Mouse (Mus musculus) forebrain, embryonic 12.5 days (tissue): ENCODE measurements around the gene Lhx4. TPM values are rescaled to one million over a fixed set of nuclear protein-coding genes. Genes with fewer than 3 reads are reported as not detected.

ENCODE experiments used
- ATAC-seq: fragments of 200-750 bp; cut with Nextera tagmentation; 2 replicates; pipeline ENCODE4 v1.8.0; 2017; ENCODE audit warnings: moderate TSS enrichment; ENCODE audit not compliant: low FRiP score
- H3K27ac ChIP-seq: fragments of 300-500 bp; sonication (generic); 2 replicates; pipeline ENCODE4 v1.5.1; 2016; ENCODE audit warnings: mild to moderate bottlenecking
- H3K27me3 ChIP-seq: fragments of 300-500 bp; sonication (generic); 2 replicates; pipeline ENCODE4 v1.6.1; 2016; ENCODE audit warnings: mild to moderate bottlenecking
- H3K36me3 ChIP-seq: fragments of 300-500 bp; sonication (generic); replicated peaks from 2 replicates; pipeline ENCODE4 v1.6.1; 2016; ENCODE audit warnings: mild to moderate bottlenecking
- H3K4me1 ChIP-seq: fragments of 300-500 bp; sonication (generic); 2 replicates; pipeline ENCODE4 v1.6.1; 2016
- H3K4me2 ChIP-seq: fragments of 300-500 bp; sonication (generic); 2 replicates; pipeline ENCODE4 v1.6.1; 2016; ENCODE audit warnings: mild to moderate bottlenecking, moderate library complexity
- H3K4me3 ChIP-seq: fragments of 300-500 bp; sonication (generic); replicated peaks from 2 replicates; pipeline ENCODE4 v1.5.1; 2016; ENCODE audit warnings: mild to moderate bottlenecking
- H3K9ac ChIP-seq: fragments of 300-500 bp; sonication (generic); 2 replicates; pipeline ENCODE4 v1.6.1; 2016; ENCODE audit warnings: mild to moderate bottlenecking
- H3K9me3 ChIP-seq: fragments of 300-500 bp; sonication (generic); 2 replicates; pipeline ENCODE4 v1.6.1; 2016
- WGBS: fragments of 180-500 bp; shearing (Covaris S2); methylation state at CpG from one replicate; pipeline ENCODE4 v1.1.7; 2016; 5-methylcytosine and 5-hydroxymethylcytosine counted together
- polyA plus RNA-seq: library from polyadenylated mRNA; unstranded; fragments of >200 nt; fragmentation: Nextera tagmentation; extraction: Ambion mirVana; gene quantifications from 2 replicates; pipeline ENCODE4 v1.2.1, GENCODE M21; 2016

Gene Lhx4
- 0.14 TPM in 2 replicates for polyA plus RNA-seq

- Histone ChIP-seq H3K27ac (no peak within 1 kb of the TSS), H3K9ac (no peak within 1 kb of the TSS), H3K4me1 (peaks cover 6% of the 10 kb centered on the region), H3K9me3 (no peaks in the 10 kb centered on the region), H3K36me3 (no peaks in the 10 kb centered on the region), H3K27me3 (peaks cover 77% of the 10 kb centered on the region), H3K4me2 (no peak within 1 kb of the TSS), H3K4me3 (no peak within 1 kb of the TSS)
- WGBS: 63% methylated on average over 6 of the region's 6 CpGs
- ATAC-seq: no peak
Measured at GRCm38 (mm10) chr1:155751484-155752255, at the start of gene Lhx4. Gene Lhx4 (minus strand): TSS chr1:155751684.

GRCm38 (mm10) chr1:155798000-155798399 is 46.5 kb upstream of the Lhx4 start:
- no peak overlapping the region for H3K4me3 ChIP-seq
- ATAC-seq: no peak
- no peaks in the 10 kb centered on the region for H3K27me3 ChIP-seq
- no peak overlapping the region for H3K9ac ChIP-seq
- H3K4me2 ChIP-seq: no peak overlapping the region
- H3K9me3 ChIP-seq: no peaks in the 10 kb centered on the region
- H3K4me1 ChIP-seq: no peaks in the 10 kb centered on the region; the same call in 1 of the 2 replicates
- H3K36me3 ChIP-seq: peaks cover 26% of the 10 kb centered on the region
- H3K27ac ChIP-seq: no peak overlapping the region
- WGBS: 97% methylated on average over 4 of the region's 4 CpGs

DNA sequence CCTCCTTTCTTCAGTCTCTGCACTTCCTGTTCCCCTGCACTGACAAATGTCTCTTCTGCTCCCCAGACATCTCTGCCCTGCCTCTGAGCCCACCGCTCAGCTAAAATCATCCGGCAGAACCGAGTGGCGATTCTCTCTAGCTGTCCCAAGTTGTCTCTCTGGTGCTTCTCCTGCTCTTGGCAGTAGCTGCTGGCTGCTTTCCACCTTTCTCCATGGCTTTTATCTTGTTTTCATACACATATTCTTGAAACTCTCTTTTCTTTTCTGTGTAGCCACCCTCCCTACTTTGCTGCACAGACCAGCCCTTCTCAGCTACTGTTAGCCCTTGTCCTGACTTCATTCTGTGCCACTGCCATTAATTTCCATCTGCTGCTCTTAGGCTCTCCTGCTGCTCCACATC is 45.9 kb upstream of the Lhx4 start:
- Histone ChIP-seq H3K4me3 (no peak overlapping the region), H3K4me1 (no peaks in the 10 kb centered on the region; the same call in 1 of the 2 replicates), H3K36me3 (peaks cover 23% of the 10 kb centered on the region), H3K4me2 (no peak overlapping the region), H3K9me3 (no peaks in the 10 kb centered on the region), H3K27ac (no peak overlapping the region), H3K27me3 (no peaks in the 10 kb centered on the region), H3K9ac (no peak overlapping the region)
- 87% methylated on average over 4 of the region's 4 CpGs for WGBS
- no peak for ATAC-seq

GRCm38 (mm10) chr1:155796757-155797405 is 45.4 kb upstream of the Lhx4 start:
- no peak overlapping the region for H3K9ac ChIP-seq
- 69% methylated on average over 11 of the region's 11 CpGs for WGBS
- H3K4me2 ChIP-seq: no peak overlapping the region
- H3K27me3 ChIP-seq: no peaks in the 10 kb centered on the region
- H3K4me3 ChIP-seq: no peak overlapping the region
- H3K9me3 ChIP-seq: no peaks in the 10 kb centered on the region
- ATAC-seq: no peak
- H3K36me3 ChIP-seq: peaks cover 21% of the 10 kb centered on the region
- H3K27ac ChIP-seq: 0 out of 2 replicates have a peak overlapping the region, but pooled peaks have one; percentile 36
- no peaks in the 10 kb centered on the region; the same call in 1 of the 2 replicates for H3K4me1 ChIP-seq

GRCm38 (mm10) chr1:155795791-155796233 is 44.3 kb upstream of the Lhx4 start:
- H3K9me3 ChIP-seq: no peaks in the 10 kb centered on the region
- 96% methylated on average over 5 of the region's 5 CpGs for WGBS
- no peak overlapping the region for H3K9ac ChIP-seq
- peaks cover 21% of the 10 kb centered on the region for H3K36me3 ChIP-seq
- peaks cover 3% of the 10 kb centered on the region for H3K4me1 ChIP-seq
- no peak overlapping the region for H3K4me3 ChIP-seq
- no peaks in the 10 kb centered on the region for H3K27me3 ChIP-seq
- H3K4me2 ChIP-seq: no peak overlapping the region
- no peak overlapping the region for H3K27ac ChIP-seq
- ATAC-seq: no peak

DNA sequence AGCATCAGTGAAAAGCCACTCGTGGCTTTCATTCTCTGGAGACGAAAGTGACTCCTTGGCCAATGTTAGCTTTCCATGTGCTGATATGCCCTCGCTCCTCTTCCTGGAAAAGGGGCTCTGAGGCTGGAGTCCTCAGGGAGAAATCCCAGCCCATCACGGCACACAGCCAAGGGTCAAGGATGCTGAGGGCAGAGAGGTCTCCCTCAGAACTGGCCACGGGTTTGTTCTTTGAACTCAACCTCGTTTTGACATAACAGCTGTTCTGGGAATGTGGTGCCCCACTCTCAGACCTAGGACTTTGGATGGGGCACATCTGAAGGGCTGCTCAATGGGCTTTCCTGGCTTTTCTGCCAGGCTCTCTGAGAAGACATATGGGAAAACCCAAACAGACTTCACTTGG is 43.4 kb upstream of the Lhx4 start:
- H3K27me3 ChIP-seq: no peaks in the 10 kb centered on the region
- H3K4me3 ChIP-seq: no peak overlapping the region
- peaks cover 12% of the 10 kb centered on the region for H3K4me1 ChIP-seq
- H3K27ac ChIP-seq: no peak overlapping the region
- H3K4me2 ChIP-seq: no peak overlapping the region
- ATAC-seq: no peak
- peaks cover 21% of the 10 kb centered on the region for H3K36me3 ChIP-seq
- no peaks in the 10 kb centered on the region for H3K9me3 ChIP-seq
- H3K9ac ChIP-seq: no peak overlapping the region
- 90% methylated on average over 6 of the region's 6 CpGs for WGBS

- H3K27me3 ChIP-seq: no peaks in the 10 kb centered on the region
- no peak overlapping the region for H3K9ac ChIP-seq
- WGBS: 69% methylated on average over 5 of the region's 5 CpGs
- H3K36me3 ChIP-seq: peaks cover 36% of the 10 kb centered on the region
- H3K27ac ChIP-seq: no peak overlapping the region
- H3K4me2 ChIP-seq: no peak overlapping the region
- ATAC-seq: no peak
- no peaks in the 10 kb centered on the region for H3K9me3 ChIP-seq
- peaks cover 15% of the 10 kb centered on the region for H3K4me1 ChIP-seq
- no peak overlapping the region for H3K4me3 ChIP-seq
Measured at GRCm38 (mm10) chr1:155791919-155792318, 40.4 kb upstream of the Lhx4 start.

DNA sequence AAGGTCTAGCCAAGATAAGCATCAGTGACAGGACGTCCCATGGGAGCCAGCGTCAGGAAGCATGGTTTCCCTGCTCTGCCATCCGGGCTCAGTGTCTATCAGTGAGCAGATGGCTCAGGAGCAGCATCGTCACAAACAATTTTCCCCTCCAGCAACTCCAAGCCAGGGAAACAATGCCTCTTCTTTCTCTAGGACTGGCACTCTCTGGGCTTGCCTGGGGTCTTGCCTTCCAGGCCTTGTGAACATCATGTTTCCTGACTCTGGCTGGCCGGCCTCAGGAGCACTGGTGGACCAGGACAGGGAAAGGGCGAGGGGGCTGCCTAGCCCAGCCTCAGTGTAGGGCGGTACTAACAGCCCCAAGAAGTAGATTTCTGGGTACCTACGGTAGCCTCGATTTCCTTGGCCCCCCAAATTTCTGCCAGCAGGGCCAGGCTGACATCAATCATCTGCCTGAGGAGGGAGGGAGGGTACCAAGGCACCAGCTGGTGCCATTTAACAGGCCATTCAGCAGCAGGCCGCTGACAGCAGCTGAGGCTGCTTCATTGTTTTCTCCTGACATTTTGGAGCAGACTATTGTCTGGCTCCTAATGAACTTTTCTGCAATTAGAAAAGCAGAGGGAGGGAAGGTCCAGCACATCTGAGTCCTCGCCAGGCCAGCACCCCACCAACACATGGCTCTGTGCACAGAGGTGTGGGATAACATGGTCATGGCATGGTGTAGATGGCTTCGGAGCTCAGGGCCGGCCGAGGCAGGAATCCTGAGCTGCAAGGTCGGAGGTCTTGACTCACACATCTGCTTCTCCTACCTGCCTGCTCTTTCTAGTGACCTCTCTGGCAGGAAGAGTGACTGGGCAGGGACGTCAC is 38.9 kb upstream of the Lhx4 start:
- H3K4me2 ChIP-seq: no peak overlapping the region
- peaks cover 15% of the 10 kb centered on the region for H3K4me1 ChIP-seq
- H3K27ac ChIP-seq: peak overlapping the region; percentile 79
- peaks cover 41% of the 10 kb centered on the region for H3K36me3 ChIP-seq
- no peaks in the 10 kb centered on the region for H3K27me3 ChIP-seq
- 51% methylated on average over 16 of the region's 16 CpGs for WGBS
- H3K9me3 ChIP-seq: no peaks in the 10 kb centered on the region
- H3K9ac ChIP-seq: no peak overlapping the region
- ATAC-seq: peak; percentile 78
- no peak overlapping the region for H3K4me3 ChIP-seq

DNA sequence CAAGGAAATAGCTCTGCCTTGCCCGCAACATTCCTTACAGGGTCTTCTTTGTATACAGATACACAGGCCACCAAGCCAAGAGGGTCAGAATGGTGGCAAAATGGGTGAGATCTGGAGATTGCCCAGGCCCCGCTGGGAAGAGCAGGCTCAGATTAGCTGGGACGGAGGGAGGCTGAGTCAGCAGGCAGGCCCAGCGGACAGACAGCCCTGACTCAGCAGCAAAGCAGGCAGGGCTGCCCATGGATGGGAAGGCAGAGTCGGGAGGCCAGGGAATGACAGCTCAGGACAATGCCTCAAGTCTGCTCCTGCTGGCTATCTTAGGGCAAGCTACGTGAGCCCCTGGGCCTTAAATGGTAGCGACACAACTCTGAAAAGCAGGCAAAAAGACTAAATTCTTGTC is 34.4 kb upstream of the Lhx4 start:
- no peak overlapping the region for H3K9ac ChIP-seq
- H3K4me3 ChIP-seq: no peak overlapping the region
- H3K27ac ChIP-seq: no peak overlapping the region
- H3K4me1 ChIP-seq: peaks cover 18% of the 10 kb centered on the region
- peaks cover 32% of the 10 kb centered on the region for H3K36me3 ChIP-seq
- WGBS: 50% methylated on average over 7 of the region's 7 CpGs
- H3K9me3 ChIP-seq: no peaks in the 10 kb centered on the region
- H3K27me3 ChIP-seq: no peaks in the 10 kb centered on the region
- H3K4me2 ChIP-seq: no peak overlapping the region
- no peak for ATAC-seq

DNA sequence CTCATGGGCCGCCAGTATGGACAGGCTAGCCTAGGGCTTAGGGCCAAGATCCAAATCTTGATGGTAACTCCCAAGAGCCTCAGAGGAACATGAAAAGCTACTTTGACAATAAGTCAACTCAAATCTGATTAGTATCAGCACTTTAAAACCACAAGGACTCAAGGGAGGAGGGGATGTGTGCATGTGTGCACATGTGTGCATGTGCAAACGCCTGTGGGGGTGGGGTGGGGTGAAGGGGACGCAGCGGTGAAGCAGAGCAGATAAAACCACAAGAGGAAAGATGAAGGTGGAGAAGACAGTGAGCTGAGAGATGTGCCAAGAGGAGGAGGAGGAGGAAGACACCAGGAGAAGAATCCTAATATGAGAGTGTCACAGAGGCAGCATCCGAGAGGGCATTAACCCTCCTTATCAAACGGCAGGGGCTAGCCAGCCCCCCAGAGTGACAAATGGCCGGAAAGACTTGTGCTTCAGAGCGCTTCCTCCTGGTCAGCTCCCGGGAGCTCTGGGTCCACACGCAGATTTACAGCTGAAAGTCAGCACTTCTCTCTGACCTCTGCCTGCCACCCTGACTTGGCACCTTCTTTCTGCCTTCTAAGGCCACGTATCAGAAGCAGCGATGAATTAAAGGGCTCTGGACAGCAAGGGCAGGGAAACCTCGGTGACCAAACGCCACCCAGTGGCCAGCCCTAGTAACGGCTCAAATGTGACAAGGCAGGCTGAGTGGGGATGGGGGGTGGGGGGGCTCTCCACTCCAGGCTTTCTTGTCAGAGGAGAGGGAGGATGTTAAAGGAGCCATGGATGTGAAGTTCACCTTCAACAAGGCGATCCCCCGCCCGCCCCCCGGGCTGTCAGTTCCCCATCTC is 33.1 kb upstream of the Lhx4 start:
- peaks cover 6% of the 10 kb centered on the region for H3K4me1 ChIP-seq
- no peak overlapping the region for H3K27ac ChIP-seq
- no peaks in the 10 kb centered on the region for H3K9me3 ChIP-seq
- 0 out of 2 replicates have a peak, but pooled peaks have one; percentile 37 for ATAC-seq
- no peaks in the 10 kb centered on the region for H3K27me3 ChIP-seq
- H3K4me2 ChIP-seq: no peak overlapping the region
- H3K4me3 ChIP-seq: no peak overlapping the region
- no peak overlapping the region for H3K9ac ChIP-seq
- 42% methylated on average over 19 of the region's 19 CpGs for WGBS
- H3K36me3 ChIP-seq: peaks cover 39% of the 10 kb centered on the region

DNA sequence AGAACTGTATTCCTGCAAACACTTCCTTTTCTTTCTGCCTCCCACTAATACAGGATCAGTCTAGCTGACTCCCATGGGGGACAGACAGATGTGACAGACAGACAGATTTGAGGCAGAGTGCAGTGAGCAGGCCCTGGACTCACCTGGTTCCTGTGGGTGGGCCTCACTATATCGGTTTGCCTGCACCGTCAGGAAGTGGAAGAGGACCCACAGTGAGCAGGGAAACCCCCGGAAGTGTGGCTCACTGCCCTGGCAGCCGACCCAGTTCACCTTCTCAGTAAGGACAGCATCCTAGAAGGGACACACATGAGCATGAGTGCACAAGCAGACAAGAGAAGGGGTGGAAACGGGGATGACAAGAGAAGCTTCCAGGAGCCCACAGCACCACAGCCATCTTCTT is 30.9 kb upstream of the Lhx4 start:
- no peak for ATAC-seq
- Histone ChIP-seq H3K27me3 (no peaks in the 10 kb centered on the region), H3K4me3 (no peak overlapping the region), H3K9me3 (no peaks in the 10 kb centered on the region), H3K9ac (no peak overlapping the region), H3K4me1 (peaks cover 7% of the 10 kb centered on the region; the same call in 1 of the 2 replicates), H3K4me2 (no peak overlapping the region), H3K27ac (no peak overlapping the region), H3K36me3 (peaks cover 34% of the 10 kb centered on the region)
- WGBS: 78% methylated on average over 5 of the region's 5 CpGs
